Mouse (Mus musculus) kidney, postnatal 0 days (tissue): ENCODE measurements around the gene Slc3a2. TPM values are rescaled to one million over a fixed set of nuclear protein-coding genes. Genes with fewer than 3 reads are reported as not detected.
A peak's percentile ranks its signal among the peaks of the same experiment; 100 is the strongest.

ENCODE experiments used
- ATAC-seq: fragments of 200-750 bp; cut with Nextera tagmentation; replicated peaks from 2 replicates; pipeline ENCODE4 v1.8.0; 2017; ENCODE audit warnings: low read depth, moderate number of reproducible peaks, moderate TSS enrichment, moderate library complexity; ENCODE audit not compliant: low FRiP score
- DNase-seq: peaks from one replicate; pipeline ENCODE4 v3.0.0-alpha.2; 2016; ENCODE audit warnings: low spot score
- H3K27ac ChIP-seq: fragments of 300-500 bp; sonication (generic); 2 replicates; pipeline ENCODE4 v1.5.1; 2014; ENCODE audit warnings: mild to moderate bottlenecking
- H3K27me3 ChIP-seq: fragments of 300-500 bp; sonication (generic); 2 replicates; pipeline ENCODE4 v1.6.1; 2014; ENCODE audit warnings: low read length, mixed read lengths; ENCODE audit not compliant: insufficient read depth
- H3K36me3 ChIP-seq: fragments of 300-500 bp; sonication (generic); 2 replicates; pipeline ENCODE4 v1.6.1; 2014; ENCODE audit warnings: low read length, mixed read lengths; ENCODE audit not compliant: insufficient read depth
- H3K4me1 ChIP-seq: fragments of 300-500 bp; sonication (generic); replicated peaks from 2 replicates; pipeline ENCODE4 v1.6.1; 2014; ENCODE audit warnings: antibody characterized with exemption, low read length, mixed read lengths; ENCODE audit not compliant: insufficient read depth
- H3K4me2 ChIP-seq: fragments of 300-500 bp; sonication (generic); 2 replicates; pipeline ENCODE4 v1.6.1; 2014; ENCODE audit warnings: mild to moderate bottlenecking, low read length, moderate library complexity, mixed read lengths
- H3K4me3 ChIP-seq: fragments of 300-500 bp; sonication (generic); replicated peaks from 2 replicates; pipeline ENCODE4 v1.5.1; 2014; ENCODE audit warnings: low read depth, low read length
- H3K9ac ChIP-seq: fragments of 300-500 bp; sonication (generic); 2 replicates; pipeline ENCODE4 v1.6.1; 2014; ENCODE audit warnings: low read depth, low read length
- H3K9me3 ChIP-seq: fragments of 300-500 bp; sonication (generic); replicated peaks from 2 replicates; pipeline ENCODE4 v1.6.1; 2016; ENCODE audit warnings: low read length, inconsistent platforms, mixed read lengths
- CTCF ChIP-seq: IDR thresholded peaks from 2 replicates; pipeline ENCODE4 v1.5.1; 2016; ENCODE audit warnings: antibody characterized with exemption, low read depth, mild to moderate bottlenecking, moderate library complexity
- WGBS: fragments of 180-500 bp; shearing (Covaris S2); extraction: QIAGEN DNeasy Blood & Tissue Kit; methylation state at CpG from one replicate; pipeline ENCODE4 v1.1.7; 2014; 5-methylcytosine and 5-hydroxymethylcytosine counted together
- polyA plus RNA-seq: library from polyadenylated mRNA; unstranded; fragments of >200 nt; fragmentation: Nextera tagmentation; extraction: Ambion mirVana; gene quantifications from 2 replicates; pipeline ENCODE4 v1.2.1, GENCODE M21; 2015

The Slc3a2 gene
- polyA plus RNA-seq, 1 experiment from 2014 or later, result 151 TPM

- DNase-seq (no peak), ATAC-seq (no peak)
- TF ChIP-seq CTCF, result no peak
- Histone ChIP-seq H3K36me3 (peaks cover 42% of the 10 kb centered on the region), H3K27ac (no peak overlapping the region), H3K9ac (no peak overlapping the region), H3K4me2 (no peak overlapping the region), H3K4me1 (peaks cover 14% of the 10 kb centered on the region; the same call in 1 of the 2 replicates), H3K27me3 (no peaks in the 10 kb centered on the region), H3K9me3 (no peaks in the 10 kb centered on the region), H3K4me3 (no peak overlapping the region)
- 68% methylated on average over 7 of the region's 7 CpGs for WGBS
Observed at GRCm38 (mm10) chr19:8706132-8706667, 17.0 kb downstream of the Slc3a2 start.

GRCm38 (mm10) chr19:8705026-8705708 is 18.0 kb downstream of the Slc3a2 start:
- H3K4me2 ChIP-seq, result no peak overlapping the region
- no peak for DNase-seq
- H3K9me3 ChIP-seq, result no peaks in the 10 kb centered on the region
- no peak overlapping the region for H3K4me3 ChIP-seq
- H3K27ac ChIP-seq, result no peak overlapping the region
- H3K4me1 ChIP-seq, result peaks cover 5% of the 10 kb centered on the region; the same call in 1 of the 2 replicates
- H3K9ac ChIP-seq, result no peak overlapping the region
- no peak for TF ChIP-seq CTCF
- H3K27me3 ChIP-seq, result no peaks in the 10 kb centered on the region
- 73% methylated on average over 6 of the region's 6 CpGs for WGBS
- no peak for ATAC-seq
- peaks cover 35% of the 10 kb centered on the region for H3K36me3 ChIP-seq

- Histone ChIP-seq H3K36me3 (peaks cover 19% of the 10 kb centered on the region), H3K9me3 (no peaks in the 10 kb centered on the region), H3K4me2 (no peak overlapping the region), H3K4me3 (no peak overlapping the region), H3K27ac (no peak overlapping the region), H3K9ac (no peak overlapping the region), H3K27me3 (no peaks in the 10 kb centered on the region), H3K4me1 (peaks cover 3% of the 10 kb centered on the region; the same call in 1 of the 2 replicates)
- 76% methylated on average over 3 of the region's 4 CpGs for WGBS
- TF ChIP-seq CTCF, result no peak
- no peak for ATAC-seq
- no peak for DNase-seq
Observed at GRCm38 (mm10) chr19:8703571-8703970, 19.6 kb downstream of the Slc3a2 start.

- 40% methylated on average over 3 of the region's 3 CpGs for WGBS
- Histone ChIP-seq H3K4me2 (no peak overlapping the region), H3K9me3 (no peaks in the 10 kb centered on the region), H3K4me3 (no peak overlapping the region), H3K4me1 (peaks cover 3% of the 10 kb centered on the region; the same call in 1 of the 2 replicates), H3K27ac (peak overlapping the region; percentile 50; the same call in 1 of the 2 replicates), H3K9ac (no peak overlapping the region), H3K36me3 (peaks cover 8% of the 10 kb centered on the region), H3K27me3 (no peaks in the 10 kb centered on the region)
- peak; percentile 33; the same call in 1 of the 2 replicates for TF ChIP-seq CTCF
- ATAC-seq (0 out of 2 replicates have a peak, but pooled peaks have one; percentile 39), DNase-seq (peak; percentile 45)
Observed at GRCm38 (mm10) chr19:8702458-8702857, 20.7 kb downstream of the Slc3a2 start.

GRCm38 (mm10) chr19:8699652-8700051 is 23.5 kb downstream of the Slc3a2 start:
- Histone ChIP-seq H3K4me1 (peaks cover 3% of the 10 kb centered on the region; the same call in 1 of the 2 replicates), H3K36me3 (no peaks in the 10 kb centered on the region), H3K27me3 (no peaks in the 10 kb centered on the region), H3K9ac (no peak overlapping the region), H3K4me2 (no peak overlapping the region), H3K27ac (no peak overlapping the region), H3K4me3 (no peak overlapping the region), H3K9me3 (no peaks in the 10 kb centered on the region)
- 0 out of 2 replicates have a peak, but pooled peaks have one; percentile 22 for TF ChIP-seq CTCF
- DNase-seq (no peak), ATAC-seq (no peak)
- WGBS, result 79% methylated on average over 9 of the region's 9 CpGs

GRCm38 (mm10) chr19:8695330-8695729 is 27.8 kb downstream of the Slc3a2 start:
- DNase-seq (peak; percentile 29), ATAC-seq (peak; percentile 62)
- Histone ChIP-seq H3K4me1 (no peaks in the 10 kb centered on the region), H3K27me3 (no peaks in the 10 kb centered on the region), H3K4me2 (no peak overlapping the region), H3K4me3 (no peak overlapping the region), H3K9me3 (no peaks in the 10 kb centered on the region), H3K36me3 (no peaks in the 10 kb centered on the region), H3K27ac (no peak overlapping the region), H3K9ac (no peak overlapping the region)
- WGBS, result 51% methylated on average over 6 of the region's 6 CpGs
- peak; percentile 62 for TF ChIP-seq CTCF
